Mouse (Mus musculus) CH12.LX (cell line): ENCODE results near the gene Denr. TPM values are rescaled to one million over a fixed set of nuclear protein-coding genes. Genes with fewer than 3 reads are reported as not detected.

Experiments
- DNase-seq: peaks from one replicate; pipeline ENCODE4 v3.0.0-alpha.2; 2013; ENCODE audit errors: extremely low read depth
- H3K27ac ChIP-seq: 2 replicates; pipeline ENCODE4 v1.5.1; 2012; ENCODE audit warnings: low read depth, mild to moderate bottlenecking, control low read depth, moderate library complexity; ENCODE audit not compliant: insufficient read depth
- H3K27me3 ChIP-seq: replicated peaks from 2 replicates; pipeline ENCODE3; 2012; ENCODE audit warnings: inconsistent platforms
- H3K36me3 ChIP-seq, 2 experiments: replicated peaks in 1 of 2; 2 replicates each; pipeline versions ENCODE3 to v1.6.1; 2012; ENCODE audit warnings: inconsistent platforms in 1 of 2, low read length in 1 of 2, mild to moderate bottlenecking in 1 of 2, mixed read lengths in 1 of 2, moderate library complexity in 1 of 2; ENCODE audit not compliant: control insufficient read depth in 1 of 2, insufficient read depth in 1 of 2
- H3K4me1 ChIP-seq, 2 experiments: 2 replicates each; pipeline ENCODE4 v1.6.1; 2012; ENCODE audit warnings: inconsistent platforms in 1 of 2, moderate library complexity in 1 of 2; ENCODE audit not compliant: insufficient read depth in 2 of 2, control insufficient read depth in 1 of 2
- H3K4me2 ChIP-seq: 2 replicates; pipeline ENCODE4 v1.6.1; 2012; ENCODE audit warnings: low read depth, mild to moderate bottlenecking, control low read depth; ENCODE audit not compliant: poor library complexity, insufficient read depth, severe bottlenecking
- H3K4me3 ChIP-seq, 3 experiments: fragments of 150-350 bp in 1 of 3; sonication (generic) in 1 of 3; replicated peaks in 1 of 3; 2 replicates each; pipeline versions ENCODE3 to v1.5.1; 2011 to 2012; ENCODE audit warnings: low read depth in 2 of 3, low read length in 2 of 3, mild to moderate bottlenecking in 2 of 3, moderate library complexity in 2 of 3, control low read depth in 1 of 3, improper control_type of control experiment in 1 of 3, inconsistent platforms in 1 of 3, mixed read lengths in 1 of 3; ENCODE audit not compliant: poor library complexity in 1 of 3
- H3K79me2 ChIP-seq: replicated peaks from 2 replicates; pipeline ENCODE4 v1.6.1; 2012; ENCODE audit warnings: mild to moderate bottlenecking, moderate library complexity; ENCODE audit not compliant: control insufficient read depth, poor library complexity, insufficient read depth, severe bottlenecking; ENCODE audit errors: extremely low read depth
- H3K9ac ChIP-seq: 2 replicates; pipeline ENCODE4 v1.6.1; 2012; ENCODE audit warnings: low read depth, mild to moderate bottlenecking, control low read depth, moderate library complexity; ENCODE audit not compliant: insufficient read depth
- H3K9me3 ChIP-seq: replicated peaks from 2 replicates; pipeline ENCODE3; 2012; ENCODE audit warnings: low read length, inconsistent platforms, mixed read lengths
- BHLHE40 ChIP-seq: IDR thresholded peaks from 2 replicates; pipeline ENCODE4 v1.6.1; 2011; ENCODE audit warnings: mild to moderate bottlenecking, low read depth, low read length, improper control_type of control experiment
- CHD2 ChIP-seq: IDR thresholded peaks from 2 replicates; pipeline ENCODE4 v1.6.1; 2011; ENCODE audit warnings: low read length, improper control_type of control experiment
- E2F4 ChIP-seq: IDR thresholded peaks from 2 replicates; pipeline ENCODE4 v1.6.1; 2011; ENCODE audit warnings: low read depth, low read length, improper control_type of control experiment; ENCODE audit not compliant: insufficient replicate concordance
- ELF1 ChIP-seq: IDR thresholded peaks from 2 replicates; pipeline ENCODE4 v1.6.1; 2014; ENCODE audit warnings: low read depth, mild to moderate bottlenecking, inconsistent platforms, low read length, improper control_type of control experiment
- EP300 ChIP-seq: IDR thresholded peaks from 2 replicates; pipeline ENCODE4 v1.6.1; 2011; ENCODE audit warnings: low read length, improper control_type of control experiment
- ETS1 ChIP-seq: conservative IDR thresholded peaks from 2 replicates; pipeline ENCODE4 v1.6.1; 2012; ENCODE audit warnings: low read depth, mild to moderate bottlenecking, inconsistent platforms, low read length, improper control_type of control experiment, moderate library complexity
- GABPA ChIP-seq: IDR thresholded peaks from 2 replicates; pipeline ENCODE4 v1.6.1; 2012; ENCODE audit warnings: low read depth, low read length, improper control_type of control experiment, inconsistent platforms; ENCODE audit not compliant: insufficient replicate concordance
- IRF4 ChIP-seq: IDR thresholded peaks from 2 replicates; pipeline ENCODE4 v1.6.1; 2014; ENCODE audit warnings: low read depth, mild to moderate bottlenecking, inconsistent platforms, low read length, improper control_type of control experiment
- JUN ChIP-seq: IDR thresholded peaks from 2 replicates; pipeline ENCODE4 v1.6.1; 2011; ENCODE audit warnings: low read depth, mild to moderate bottlenecking, low read length, improper control_type of control experiment, moderate library complexity; ENCODE audit not compliant: insufficient read depth
- KAT2A ChIP-seq: IDR thresholded peaks from 2 replicates; pipeline ENCODE4 v1.6.1; 2012; ENCODE audit warnings: low read length, improper control_type of control experiment, inconsistent platforms; ENCODE audit not compliant: insufficient replicate concordance
- MAZ ChIP-seq: IDR thresholded peaks from 2 replicates; pipeline ENCODE4 v1.6.1; 2012; ENCODE audit warnings: low read depth, mild to moderate bottlenecking, inconsistent platforms, low read length, improper control_type of control experiment, moderate library complexity
- MEF2A ChIP-seq: IDR thresholded peaks from 2 replicates; pipeline ENCODE4 v1.6.1; 2014; ENCODE audit warnings: low read depth, mild to moderate bottlenecking, inconsistent platforms, low read length, improper control_type of control experiment, borderline replicate concordance
- NRF1 ChIP-seq: IDR thresholded peaks from 2 replicates; pipeline ENCODE4 v1.6.1; 2014; ENCODE audit warnings: low read depth, mild to moderate bottlenecking, inconsistent platforms, low read length, improper control_type of control experiment, moderate library complexity
- PAX5 ChIP-seq: IDR thresholded peaks from 2 replicates; pipeline ENCODE4 v1.6.1; 2012; ENCODE audit warnings: low read length, inconsistent platforms, mixed read lengths
- POLR2A ChIP-seq: IDR thresholded peaks from 2 replicates; pipeline ENCODE4 v1.6.1; 2011; ENCODE audit warnings: low read depth, mild to moderate bottlenecking, improper control_type of control experiment, low read length
- RAD21 ChIP-seq: IDR thresholded peaks from 2 replicates; pipeline ENCODE4 v1.6.1; 2011; ENCODE audit warnings: low read depth, mild to moderate bottlenecking, low read length, improper control_type of control experiment, moderate library complexity
- UBTF ChIP-seq: IDR thresholded peaks from 2 replicates; pipeline ENCODE4 v1.6.1; 2012; ENCODE audit warnings: low read depth, mild to moderate bottlenecking, inconsistent platforms, low read length, improper control_type of control experiment, moderate library complexity
- USF2 ChIP-seq: conservative IDR thresholded peaks from 2 replicates; pipeline ENCODE4 v1.6.1; 2011; ENCODE audit warnings: low read depth, low read length, improper control_type of control experiment
- ZKSCAN1 ChIP-seq: IDR thresholded peaks from 2 replicates; pipeline ENCODE4 v1.6.1; 2012; ENCODE audit warnings: low read depth, inconsistent platforms, low read length, improper control_type of control experiment, borderline replicate concordance
- ZMIZ1 ChIP-seq: IDR thresholded peaks from 2 replicates; pipeline ENCODE4 v1.6.1; 2012; ENCODE audit warnings: low read depth, mild to moderate bottlenecking, inconsistent platforms, low read length, improper control_type of control experiment
- ZNF384 ChIP-seq: IDR thresholded peaks from 2 replicates; pipeline ENCODE4 v1.6.1; 2012; ENCODE audit warnings: low read depth, low read length, improper control_type of control experiment, inconsistent platforms
- dilution Hi-C: fragments of 300-500 bp; cut with MboI; formaldehyde crosslinking; loops from 2 replicates; pipeline ENCODE4 v1.14.3; 2020; ENCODE audit warnings: low sequenced_read_pairs; ENCODE audit not compliant: extremely low pct_unique_long_range_greater_than_20kb, extremely low pct_ligation_motif_present
- in situ Hi-C: fragments of 300-500 bp; cut with MboI; formaldehyde crosslinking; loops from 3 replicates; pipeline ENCODE4 v1.14.3; 2019; ENCODE audit warnings: low sequenced_read_pairs, low pct_ligation_motif_present, low pct_unique_long_range_greater_than_20kb, mixed read lengths
- polyA plus RNA-seq: library from polyadenylated mRNA; unstranded; fragments of >175 nt; gene quantifications from 2 replicates; pipeline ENCODE4 v1.2.1, GENCODE M21; 2012; ENCODE audit warnings: low read depth; ENCODE audit not compliant: insufficient read length
- total RNA-seq, 2 experiments: library from RNA; depleted of rRNA; stranded (reverse); fragments of 300-350 nt in 1 of 2; fragments of >200 nt in 1 of 2; gene quantifications; 2 replicates each; pipeline ENCODE4 v1.2.3; 2012 to 2014

Denr gene
- total and polyA plus RNA-seq, 3 experiments, result 80.9 to 423 (median 128) TPM

DNA sequence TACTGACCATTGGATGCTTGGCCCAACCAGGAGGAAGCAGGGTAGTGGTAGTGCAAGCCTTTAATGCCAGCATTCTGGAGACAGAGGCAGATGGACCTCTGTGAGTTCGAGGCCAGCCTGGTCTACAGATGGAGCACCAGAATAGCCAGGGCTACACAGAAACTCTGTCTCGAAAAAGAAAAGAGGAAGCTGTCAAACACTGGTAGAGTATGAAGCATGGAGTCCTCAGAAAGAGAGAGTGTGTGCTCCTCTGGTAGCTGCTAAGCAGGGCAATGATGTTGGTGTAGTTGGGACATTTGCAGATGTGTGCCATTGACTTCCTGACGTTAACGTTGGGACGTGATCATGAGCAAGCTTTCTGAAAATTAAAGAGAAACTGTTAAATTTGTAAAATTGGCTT is 31.5 kb downstream of the Denr start:
- Histone ChIP-seq H3K4me3 (no peak overlapping the region), H3K9me3 (no peaks in the 10 kb centered on the region), H3K36me3 (peaks cover 0 to 2% of the 10 kb centered on the region in 2 experiments), H3K79me2 (no peaks in the 10 kb centered on the region), H3K4me1 (peaks cover 9 to 22% of the 10 kb centered on the region in 2 experiments), H3K27me3 (no peaks in the 10 kb centered on the region), H3K9ac (no peak overlapping the region), H3K4me2 (no peak overlapping the region), H3K27ac (no peak overlapping the region)
- TF ChIP-seq GABPA, result no peak
- no peak for TF ChIP-seq UBTF
- no peak for TF ChIP-seq BHLHE40
- TF ChIP-seq ELF1, result no peak
- no peak for TF ChIP-seq EP300
- TF ChIP-seq JUN, result no peak
- TF ChIP-seq KAT2A, result no peak
- no peak for TF ChIP-seq PAX5
- TF ChIP-seq POLR2A, result no peak
- no peak for TF ChIP-seq MEF2A
- TF ChIP-seq CHD2, result no peak
- no peak for TF ChIP-seq ZKSCAN1
- no peak for TF ChIP-seq ZNF384
- no peak for TF ChIP-seq NRF1
- TF ChIP-seq ETS1, result no peak
- no peak for TF ChIP-seq USF2
- no peak for TF ChIP-seq ZMIZ1
- TF ChIP-seq MAZ, result no peak
- no peak for TF ChIP-seq IRF4
- in situ Hi-C loops (no loop called here), dilution Hi-C loops (no loop called here)
- DNase-seq, result no peak

DNA sequence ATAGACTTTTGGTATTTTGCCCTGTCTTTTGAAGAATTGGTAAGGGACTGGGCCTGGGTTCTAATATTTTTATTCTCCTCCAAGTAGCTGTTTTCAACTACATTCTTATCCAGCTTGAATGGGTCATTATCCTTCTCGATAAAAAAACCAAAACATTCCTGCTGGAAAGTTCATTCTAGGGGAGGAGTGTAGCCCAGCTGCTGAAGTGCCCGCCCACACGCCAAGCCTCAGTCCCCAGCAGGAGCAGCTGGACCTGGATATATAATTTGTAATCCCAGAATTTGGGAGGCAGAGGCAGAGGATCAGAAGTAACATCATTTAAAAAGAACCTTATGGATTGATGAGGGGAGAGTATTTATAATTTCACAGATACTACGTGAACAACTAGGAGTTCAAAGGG is 39.6 kb downstream of the Denr start:
- H3K27ac ChIP-seq, result no peak overlapping the region
- H3K4me1 ChIP-seq, result no peaks in the 10 kb centered on the region
- H3K36me3 ChIP-seq, result no peaks in the 10 kb centered on the region
- no peak overlapping the region for H3K4me2 ChIP-seq
- in situ Hi-C loops (no loop called here), dilution Hi-C loops (no loop called here)
- H3K9me3 ChIP-seq, result no peaks in the 10 kb centered on the region
- H3K4me3 ChIP-seq, result no peak overlapping the region
- H3K79me2 ChIP-seq, result no peaks in the 10 kb centered on the region
- H3K27me3 ChIP-seq, result no peaks in the 10 kb centered on the region
- TF ChIP-seq RAD21 (no peak), E2F4 (no peak), UBTF (no peak), MAZ (no peak)
- DNase-seq, result no peak
- no peak overlapping the region for H3K9ac ChIP-seq
